Mouse (Mus musculus) embryonic fibroblast, embryonic 13.5 days (primary cell): Measurements from ENCODE around the gene Pdha2.

ENCODE experiments used
- CTCF ChIP-seq: IDR thresholded peaks from 2 replicates; pipeline ENCODE4 v1.5.1; 2011; ENCODE audit warnings: mild to moderate bottlenecking, control low read depth, low read length, moderate library complexity, borderline replicate concordance; ENCODE audit not compliant: insufficient read depth
- POLR2A ChIP-seq: IDR thresholded peaks from 2 replicates; pipeline ENCODE4 v1.6.1; 2011; ENCODE audit warnings: low read depth, mild to moderate bottlenecking, control low read depth, low read length, moderate library complexity

- TF ChIP-seq CTCF (no peak), POLR2A (no peak)
These were observed 10.4 kb downstream of the Pdha2 start for GRCm38 (mm10) chr3:141201766-141202165.
